Mouse (Mus musculus) embryonic fibroblast, embryonic 13.5 days (primary cell): ENCODE data around the gene Galr2. TPM values are rescaled to one million over a fixed set of nuclear protein-coding genes. Genes with fewer than 3 reads are reported as not detected.

Experiments used
- H3K27ac ChIP-seq: 2 replicates; pipeline ENCODE4 v1.5.1; 2012; ENCODE audit warnings: low read length, control low read depth, inconsistent platforms; ENCODE audit not compliant: insufficient read depth
- H3K4me1 ChIP-seq: 2 replicates; pipeline ENCODE4 v1.6.1; 2011; ENCODE audit warnings: low read length; ENCODE audit not compliant: control insufficient read depth, insufficient read depth
- H3K4me3 ChIP-seq: 2 replicates; pipeline ENCODE4 v1.5.1; 2011; ENCODE audit warnings: mild to moderate bottlenecking, control low read depth, low read length; ENCODE audit not compliant: insufficient read depth
- CTCF ChIP-seq: IDR thresholded peaks from 2 replicates; pipeline ENCODE4 v1.5.1; 2011; ENCODE audit warnings: mild to moderate bottlenecking, control low read depth, low read length, moderate library complexity, borderline replicate concordance; ENCODE audit not compliant: insufficient read depth
- POLR2A ChIP-seq: IDR thresholded peaks from 2 replicates; pipeline ENCODE4 v1.6.1; 2011; ENCODE audit warnings: low read depth, mild to moderate bottlenecking, control low read depth, low read length, moderate library complexity
- polyA plus RNA-seq: library from polyadenylated mRNA; stranded (reverse); fragments of >200 nt; gene quantifications from 2 replicates; pipeline ENCODE4 v1.2.4, GENCODE M21; 2011; ENCODE audit warnings: low read depth; ENCODE audit not compliant: missing spikeins, insufficient read length

Galr2 gene
- not detected in 2 replicates for polyA plus RNA-seq

DNA sequence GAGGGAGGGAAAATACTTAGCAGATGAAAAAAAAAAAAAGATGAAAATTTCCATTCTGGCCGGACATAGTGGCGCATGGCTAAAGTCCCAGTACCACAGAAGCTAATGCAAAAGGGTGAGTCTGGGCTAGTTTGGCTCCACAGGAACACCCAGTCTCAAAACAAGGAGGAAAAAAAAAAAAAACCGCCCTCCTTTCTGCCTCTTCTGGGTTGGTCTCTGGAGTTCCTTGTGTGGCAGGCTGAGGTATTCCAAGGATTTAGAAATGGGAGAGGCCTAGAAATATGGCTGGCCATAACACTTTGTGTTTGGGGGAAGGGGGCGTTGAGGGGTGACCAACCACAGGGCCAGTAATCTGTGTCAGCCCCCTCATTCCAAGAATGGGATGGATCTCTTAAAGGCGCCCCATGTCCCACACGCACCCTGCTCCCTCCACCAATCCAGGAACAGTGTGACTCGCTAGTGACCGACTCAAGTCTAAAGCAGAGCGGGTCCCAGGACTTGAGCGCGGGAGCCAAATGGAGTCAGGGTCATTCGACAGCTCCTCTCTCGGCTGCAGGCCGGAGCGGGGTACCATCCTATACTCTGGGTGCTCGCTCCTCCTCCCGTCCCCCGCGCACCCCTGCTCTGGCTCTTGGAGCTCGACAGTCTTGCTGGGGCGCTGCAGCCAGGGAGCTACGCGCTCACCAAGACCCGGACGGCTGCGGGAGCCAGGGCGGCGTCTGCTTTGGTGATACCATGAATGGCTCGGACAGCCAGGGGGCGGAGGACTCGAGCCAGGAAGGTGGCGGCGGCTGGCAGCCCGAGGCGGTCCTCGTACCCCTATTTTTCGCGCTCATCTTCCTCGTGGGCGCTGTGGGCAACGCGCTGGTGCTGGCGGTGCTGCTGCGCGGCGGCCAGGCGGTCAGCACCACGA is at the start of gene Galr2:
Galr2 (plus strand) TSS at position 189 of the 913 bp plus-strand sequence.
- Histone ChIP-seq H3K27ac (no peak within 1 kb of the TSS), H3K4me1 (no peaks in the 10 kb centered on the region), H3K4me3 (no peak within 1 kb of the TSS)
- no peak for TF ChIP-seq CTCF
- no peak for TF ChIP-seq POLR2A

DNA sequence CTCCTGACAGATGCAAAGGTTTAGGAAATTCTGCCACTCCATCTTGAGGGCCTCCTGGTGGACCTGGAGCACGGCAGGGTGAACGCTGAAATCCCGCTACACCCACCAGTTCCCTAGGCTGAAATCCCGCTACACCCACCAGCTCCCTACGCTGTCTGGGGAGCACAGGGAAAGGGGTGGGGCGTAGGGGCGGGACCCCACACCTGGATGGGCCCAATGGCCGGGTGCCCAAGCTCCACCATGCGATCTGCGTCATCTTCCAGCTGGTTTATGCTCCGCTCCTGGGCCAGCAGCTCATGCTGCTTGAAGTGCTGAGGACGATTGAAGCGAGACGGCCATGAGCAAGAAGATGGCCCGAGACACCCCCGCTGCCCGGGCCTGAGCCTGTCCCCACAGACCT is 48.3 kb upstream of the Galr2 start:
- no peak overlapping the region for H3K4me3 ChIP-seq
- H3K27ac ChIP-seq = no peak overlapping the region
- TF ChIP-seq POLR2A (no peak), CTCF (no peak)
- H3K4me1 ChIP-seq = no peaks in the 10 kb centered on the region

DNA sequence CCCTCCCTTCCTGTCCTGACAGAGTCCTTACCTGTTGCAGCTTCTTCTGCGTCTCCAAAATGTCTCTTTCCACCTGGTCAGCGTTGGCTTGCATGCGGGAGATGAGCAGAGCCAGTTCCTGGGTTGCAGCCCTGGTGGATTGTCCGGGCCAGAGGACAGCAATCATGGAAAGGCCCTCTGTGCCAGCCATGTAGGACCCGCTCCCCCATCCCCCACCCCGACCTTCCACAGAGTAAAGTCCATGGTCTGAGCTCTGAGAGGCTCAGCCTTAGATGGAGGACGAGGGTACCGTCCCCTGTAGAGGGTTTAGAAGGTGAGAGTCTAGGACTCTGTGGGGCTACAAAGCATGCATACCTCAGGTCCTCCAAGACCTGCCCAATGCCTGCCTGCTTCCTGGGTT is 45.8 kb upstream of the Galr2 start:
- H3K4me1 ChIP-seq = no peaks in the 10 kb centered on the region
- H3K4me3 ChIP-seq = no peak overlapping the region
- TF ChIP-seq CTCF = no peak
- TF ChIP-seq POLR2A = no peak
- no peak overlapping the region for H3K27ac ChIP-seq

DNA sequence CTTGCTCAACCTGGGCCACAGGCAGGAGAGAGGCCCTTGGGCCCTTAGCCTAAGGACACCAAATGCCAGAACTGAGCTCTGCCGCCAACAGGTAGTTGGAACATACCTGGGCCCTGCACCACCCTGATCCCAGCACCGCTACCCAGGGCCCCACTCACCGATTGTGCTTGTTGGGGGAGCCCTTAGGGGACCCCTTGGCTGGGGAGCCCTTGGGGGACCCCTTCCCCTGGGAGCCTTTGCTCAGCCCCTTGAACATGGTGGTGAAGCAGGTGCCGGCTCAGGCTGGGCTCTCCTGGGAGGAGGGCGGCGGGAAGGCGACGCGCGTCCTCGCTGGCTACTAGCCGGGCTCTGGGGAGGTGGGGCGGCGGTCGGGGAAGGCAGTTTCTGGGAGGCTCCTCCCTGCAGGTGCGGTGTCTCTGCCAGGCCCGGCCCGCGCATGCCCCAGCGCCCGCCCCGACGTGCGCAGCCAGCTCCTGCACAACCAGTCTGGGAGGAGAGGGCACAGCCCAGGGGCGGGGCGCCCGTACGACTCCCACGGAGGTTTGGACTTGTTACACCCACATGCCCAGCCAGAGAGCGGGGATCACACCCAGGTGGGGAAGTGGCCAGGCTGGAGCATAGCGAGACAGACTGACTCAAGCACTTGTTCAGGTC is 42.9 kb upstream of the Galr2 start, which contains the start of gene Evpl:
Evpl (minus strand) TSS at position 336 of the 654 bp plus-strand sequence.
- no peak within 1 kb of the TSS for H3K4me3 ChIP-seq
- TF ChIP-seq POLR2A (no peak), CTCF (no peak)
- H3K4me1 ChIP-seq = no peaks in the 10 kb centered on the region
- H3K27ac ChIP-seq = no peak within 1 kb of the TSS

DNA sequence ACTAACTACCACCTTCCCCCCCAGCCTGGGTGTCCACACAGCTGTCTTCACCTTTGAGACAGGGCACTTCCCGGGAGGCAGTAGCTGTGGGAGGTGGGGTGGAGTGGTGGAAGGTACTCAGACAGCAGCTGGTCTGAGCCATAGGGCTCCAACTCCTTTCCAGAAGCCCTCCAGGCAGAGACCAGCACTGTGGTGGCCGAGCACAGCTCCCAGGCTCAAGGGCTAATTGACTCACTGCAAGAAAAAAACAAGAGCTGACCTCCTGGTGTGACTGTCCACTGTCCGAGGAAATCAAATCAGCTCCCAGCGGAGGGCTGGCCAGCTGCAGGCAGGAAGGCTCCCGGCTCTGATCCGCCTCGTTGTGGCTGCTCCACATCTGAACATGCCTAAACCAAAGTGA is 40.9 kb upstream of the Galr2 start:
- Histone ChIP-seq H3K4me3 (no peak overlapping the region), H3K4me1 (no peaks in the 10 kb centered on the region), H3K27ac (no peak overlapping the region)
- TF ChIP-seq POLR2A (no peak), CTCF (no peak)

DNA sequence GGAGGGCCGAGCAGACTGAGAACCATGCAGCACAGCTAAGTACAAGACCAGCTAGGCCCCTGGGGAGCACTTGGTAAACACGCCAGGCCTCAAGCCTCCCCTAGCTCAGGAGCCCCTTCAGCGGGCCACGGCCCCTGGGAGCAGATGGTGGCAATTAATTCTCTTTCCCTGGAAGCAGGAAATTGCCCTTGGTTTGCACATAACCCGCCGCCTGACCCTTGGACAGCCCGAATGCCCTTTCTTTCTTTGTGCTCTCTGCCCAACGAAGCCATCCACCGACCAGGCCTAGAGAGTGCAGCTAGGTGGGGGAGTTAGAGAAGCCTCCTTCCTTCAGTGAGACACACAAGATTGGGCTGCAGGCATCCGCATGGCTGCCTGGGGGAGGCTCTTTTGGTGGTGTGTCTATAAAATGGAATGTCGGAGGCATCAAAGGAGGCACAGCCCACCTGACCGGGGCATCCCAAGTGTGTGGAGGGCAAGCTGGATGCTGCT is 38.9 kb upstream of the Galr2 start:
- TF ChIP-seq POLR2A (no peak), CTCF (no peak)
- H3K4me3 ChIP-seq = no peak overlapping the region
- H3K4me1 ChIP-seq = no peaks in the 10 kb centered on the region
- no peak overlapping the region for H3K27ac ChIP-seq

DNA sequence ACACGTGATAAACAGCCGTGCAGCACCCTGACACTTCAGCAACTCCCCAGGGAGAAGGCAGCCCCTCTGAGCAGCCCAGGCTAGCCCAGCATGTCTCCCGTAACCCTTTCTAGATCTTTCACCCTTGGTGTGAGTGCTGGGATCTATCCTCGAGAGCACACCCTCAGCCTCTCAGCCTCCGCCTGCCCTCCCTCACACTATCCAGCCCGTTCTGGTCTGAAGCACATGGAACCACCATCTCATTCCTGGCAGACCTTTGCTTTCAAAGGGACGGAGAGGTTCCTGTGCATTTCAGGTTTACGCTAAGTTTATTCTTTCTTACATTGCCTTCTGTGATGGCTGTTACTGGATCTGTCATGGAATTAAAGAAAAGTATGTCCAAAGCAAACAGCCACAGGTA is 36.2 kb upstream of the Galr2 start:
- H3K27ac ChIP-seq = no peak overlapping the region
- no peak for TF ChIP-seq CTCF
- TF ChIP-seq POLR2A = no peak
- H3K4me1 ChIP-seq = no peaks in the 10 kb centered on the region
- H3K4me3 ChIP-seq = no peak overlapping the region

DNA sequence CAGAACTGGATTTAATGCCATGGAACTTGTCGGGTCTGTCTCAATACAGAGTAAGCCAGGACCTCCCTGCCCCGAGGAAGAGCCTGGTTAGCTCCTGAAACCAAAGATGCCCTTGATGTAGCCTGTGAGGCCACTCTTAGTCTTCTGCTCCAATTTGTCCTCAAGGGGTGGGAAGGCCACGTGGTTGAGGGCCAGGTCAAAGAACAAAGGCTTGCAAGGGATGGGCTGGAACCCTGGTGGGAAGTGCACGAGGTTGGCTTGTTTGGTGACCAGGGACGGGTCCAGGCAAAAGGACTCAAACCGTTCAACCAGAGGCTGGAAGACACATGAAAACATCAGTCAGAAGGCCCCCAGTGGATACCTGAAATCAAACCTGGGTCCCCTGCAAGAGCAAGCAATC is 35.1 kb upstream of the Galr2 start:
- TF ChIP-seq CTCF (no peak), POLR2A (no peak)

DNA sequence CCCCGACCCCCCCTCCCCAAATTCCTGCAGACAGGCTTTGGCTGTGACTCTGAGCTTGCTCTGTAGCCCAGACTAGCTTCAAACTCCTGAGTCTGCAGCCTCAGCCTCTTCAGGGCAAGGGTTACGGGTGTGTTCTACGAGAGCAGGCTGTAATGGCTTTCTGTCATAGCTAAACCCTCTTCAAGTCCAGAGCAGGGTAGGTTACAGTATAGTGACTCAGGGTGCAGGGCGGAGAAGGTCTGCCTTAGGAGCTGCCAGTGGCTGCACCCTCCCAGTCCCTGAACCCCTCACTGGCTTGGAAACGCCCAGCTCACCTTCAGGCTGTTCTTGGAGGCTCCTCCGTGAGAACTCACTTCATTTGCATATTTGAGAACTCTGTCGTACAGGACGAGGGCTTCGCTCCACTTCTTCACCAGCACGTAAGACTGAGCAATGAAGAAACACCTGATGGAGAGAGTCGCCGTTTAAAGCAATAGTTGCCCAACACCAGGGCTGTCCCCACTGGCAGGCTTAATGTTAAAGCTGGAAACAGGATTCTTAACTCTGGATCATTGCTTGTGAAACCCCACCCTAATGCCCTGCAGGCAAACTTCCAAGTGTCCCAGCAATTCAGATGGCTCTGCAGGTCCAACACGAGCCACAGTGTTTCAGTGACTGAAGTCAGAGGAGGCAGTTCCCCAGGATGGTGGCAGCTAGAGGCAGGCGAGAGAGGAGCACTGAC is 33.1 kb upstream of the Galr2 start:
- TF ChIP-seq CTCF = no peak
- TF ChIP-seq POLR2A = no peak
- no peak overlapping the region for H3K27ac ChIP-seq
- no peaks in the 10 kb centered on the region for H3K4me1 ChIP-seq
- no peak overlapping the region for H3K4me3 ChIP-seq

More for the DNA sequence above, 35.1 kb upstream of the Galr2 start:
- H3K4me3 ChIP-seq = no peak overlapping the region
- no peak overlapping the region for H3K27ac ChIP-seq
- no peaks in the 10 kb centered on the region for H3K4me1 ChIP-seq

DNA sequence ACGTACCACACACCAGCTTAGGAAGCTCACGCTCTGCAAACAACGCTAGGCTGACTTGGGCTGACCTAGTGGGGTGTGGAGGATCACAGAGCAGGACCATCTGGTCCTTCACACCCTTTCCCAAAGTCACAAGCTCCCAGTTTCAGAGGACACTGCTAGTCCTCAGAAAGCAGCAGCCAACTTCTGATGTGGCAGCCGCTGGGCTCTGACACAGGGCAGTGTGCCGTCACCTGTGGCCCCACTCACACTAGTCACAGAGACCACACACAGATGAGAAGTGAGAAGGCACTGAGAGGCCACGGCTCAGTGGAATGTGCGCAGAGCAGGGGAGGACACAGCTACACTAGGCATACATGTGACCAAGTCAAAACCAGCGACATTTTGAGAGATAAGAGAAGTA is 29.8 kb upstream of the Galr2 start:
- H3K4me3 ChIP-seq = no peak overlapping the region
- no peak overlapping the region for H3K27ac ChIP-seq
- TF ChIP-seq CTCF (no peak), POLR2A (no peak)
- peaks cover 12% of the 10 kb centered on the region for H3K4me1 ChIP-seq
